Mouse (Mus musculus) E14TG2a.4 (cell line): Measurements from ENCODE around the gene Olfr1015.

Source experiments
- H3K27me3 ChIP-seq: 2 replicates; pipeline ENCODE4 v1.6.1; 2014; ENCODE audit warnings: low read length, control low read depth; ENCODE audit not compliant: insufficient read depth
- H3K36me3 ChIP-seq: 2 replicates; pipeline ENCODE4 v1.6.1; 2014; ENCODE audit warnings: low read length, control low read depth; ENCODE audit not compliant: insufficient read depth
- H3K4me1 ChIP-seq: replicated peaks from 2 replicates; pipeline ENCODE4 v1.6.1; 2014; ENCODE audit warnings: low read depth, low read length, control low read depth
- H3K4me3 ChIP-seq: replicated peaks from 2 replicates; pipeline ENCODE4 v1.5.1; 2014; ENCODE audit warnings: mild to moderate bottlenecking, low read length
- H3K9me3 ChIP-seq: 2 replicates; pipeline ENCODE4 v1.6.1; 2014; ENCODE audit warnings: low read length, control low read depth
- CTCF ChIP-seq: conservative IDR thresholded peaks from 2 replicates; pipeline ENCODE4 v1.5.1; 2014; ENCODE audit warnings: low read length
- NANOG ChIP-seq: IDR thresholded peaks from 2 replicates; pipeline ENCODE4 v1.6.1; 2014; ENCODE audit warnings: borderline replicate concordance, low read length, mixed read lengths
- POU5F1 ChIP-seq: IDR thresholded peaks from 2 replicates; pipeline ENCODE4 v1.6.1; 2014; ENCODE audit warnings: low read length, borderline replicate concordance

The Olfr1015 gene

GRCm38 (mm10) chr2:85781717-85782116, at the start of gene Olfr1015:
Gene Olfr1015, plus strand, starts transcription at chr2:85782017.
- TF ChIP-seq NANOG: no peak
- no peak for TF ChIP-seq POU5F1
- TF ChIP-seq CTCF: no peak
- Histone ChIP-seq H3K9me3 (no peaks in the 10 kb centered on the region), H3K27me3 (no peaks in the 10 kb centered on the region), H3K36me3 (no peaks in the 10 kb centered on the region), H3K4me3 (no peak within 1 kb of the TSS), H3K4me1 (no peaks in the 10 kb centered on the region)

DNA sequence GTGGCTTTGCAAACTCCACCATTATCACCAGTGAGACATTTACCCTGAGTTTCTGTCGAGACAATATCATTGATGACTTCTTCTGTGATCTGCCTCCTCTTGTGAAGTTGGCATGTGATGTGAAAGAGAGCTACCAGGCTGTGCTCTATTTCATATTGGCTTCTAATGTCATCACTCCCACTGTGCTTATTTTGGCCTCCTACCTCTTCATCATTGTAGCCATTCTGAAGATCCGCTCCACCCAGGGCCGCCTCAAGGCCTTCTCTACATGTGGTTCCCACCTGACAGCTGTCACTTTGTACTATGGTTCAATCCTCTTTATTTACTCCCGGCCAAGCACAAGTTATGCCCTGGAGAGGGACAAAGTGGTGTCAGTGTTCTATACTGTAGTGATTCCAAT, 28.0 kb upstream of the Olfr1015 start:
- no peaks in the 10 kb centered on the region for H3K4me1 ChIP-seq
- no peaks in the 10 kb centered on the region for H3K27me3 ChIP-seq
- TF ChIP-seq NANOG (no peak), CTCF (no peak)
- H3K4me3 ChIP-seq: no peak overlapping the region
- no peaks in the 10 kb centered on the region for H3K36me3 ChIP-seq
- H3K9me3 ChIP-seq: no peaks in the 10 kb centered on the region

GRCm38 (mm10) chr2:85762666-85763065, 19.2 kb upstream of the Olfr1015 start, which contains the start of gene Olfr1012:
Gene Olfr1012, minus strand, starts transcription at chr2:85762766.
- TF ChIP-seq NANOG (no peak), POU5F1 (no peak), CTCF (no peak)
- no peaks in the 10 kb centered on the region for H3K27me3 ChIP-seq

DNA sequence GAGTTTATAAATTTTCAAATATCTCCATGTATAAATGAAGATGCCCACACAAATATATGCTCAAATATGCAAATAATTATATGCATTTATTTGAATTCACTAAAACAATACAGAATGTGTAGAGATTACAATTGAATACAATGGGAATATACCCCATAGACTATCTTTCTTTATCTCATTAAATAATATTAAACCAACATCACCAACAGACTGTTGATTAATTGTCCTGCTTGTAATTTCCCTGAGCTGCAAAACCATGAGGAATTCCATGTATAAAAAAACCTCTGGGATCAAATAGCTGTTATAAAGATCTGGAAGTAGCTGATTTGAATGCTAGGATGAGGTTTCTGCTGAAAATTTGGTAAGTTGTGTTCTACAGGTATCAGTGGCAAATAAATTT, 15.0 kb upstream of the Olfr1015 start, which contains the start of gene Olfr1013:
Gene Olfr1013, plus strand, starts transcription at position 301 of the 400 bp plus-strand sequence.
- no peak within 1 kb of the TSS for H3K4me3 ChIP-seq
- H3K4me1 ChIP-seq: no peaks in the 10 kb centered on the region
- TF ChIP-seq NANOG: no peak
- H3K9me3 ChIP-seq: no peaks in the 10 kb centered on the region
- H3K27me3 ChIP-seq: no peaks in the 10 kb centered on the region
- no peaks in the 10 kb centered on the region for H3K36me3 ChIP-seq

More at GRCm38 (mm10) chr2:85762666-85763065, 19.2 kb upstream of the Olfr1015 start, which contains the start of gene Olfr1012:
- Histone ChIP-seq H3K4me1 (no peaks in the 10 kb centered on the region), H3K4me3 (no peak within 1 kb of the TSS), H3K36me3 (no peaks in the 10 kb centered on the region), H3K9me3 (no peaks in the 10 kb centered on the region)

- no peak within 1 kb of the TSS for H3K4me3 ChIP-seq
- no peaks in the 10 kb centered on the region for H3K9me3 ChIP-seq
- H3K4me1 ChIP-seq: no peaks in the 10 kb centered on the region
- TF ChIP-seq POU5F1 (no peak), NANOG (no peak), CTCF (no peak)
- H3K36me3 ChIP-seq: no peaks in the 10 kb centered on the region
- H3K27me3 ChIP-seq: no peaks in the 10 kb centered on the region
Observed at GRCm38 (mm10) chr2:85772413-85772812, 9.4 kb upstream of the Olfr1015 start, which contains the start of gene Olfr1014. Gene Olfr1014, plus strand, starts transcription at chr2:85772713.

- H3K4me1 ChIP-seq: no peaks in the 10 kb centered on the region
- no peaks in the 10 kb centered on the region for H3K27me3 ChIP-seq
- no peak overlapping the region for H3K4me3 ChIP-seq
- TF ChIP-seq CTCF: no peak
- TF ChIP-seq POU5F1: no peak
- TF ChIP-seq NANOG: no peak
- peaks cover 23% of the 10 kb centered on the region for H3K9me3 ChIP-seq
- no peaks in the 10 kb centered on the region for H3K36me3 ChIP-seq
Observed at GRCm38 (mm10) chr2:85792331-85792730, 10.5 kb downstream of the Olfr1015 start.

GRCm38 (mm10) chr2:85802444-85802843, 20.6 kb downstream of the Olfr1015 start, which contains the start of gene Olfr1016:
Gene Olfr1016, minus strand, starts transcription at chr2:85802544.
- no peak for TF ChIP-seq CTCF
- no peak for TF ChIP-seq POU5F1
- TF ChIP-seq NANOG: no peak

DNA sequence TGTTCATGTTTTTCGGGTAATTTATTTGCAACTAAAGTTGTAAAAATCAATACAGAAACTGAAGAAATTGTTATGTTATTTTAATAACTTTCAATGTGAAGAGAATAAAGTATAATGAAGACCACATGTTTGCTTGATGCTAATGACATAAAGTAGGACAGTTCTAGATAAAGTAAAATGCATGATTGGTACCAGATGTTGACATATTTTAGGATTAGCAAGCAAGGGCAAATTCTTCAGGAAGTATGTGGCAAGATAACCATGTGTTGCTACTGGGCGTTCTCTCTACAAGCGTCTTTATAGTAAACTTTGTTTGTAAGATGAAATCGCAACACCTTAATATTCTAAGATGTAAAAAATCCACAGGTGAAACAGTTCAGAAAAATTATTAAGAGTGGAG, 22.7 kb downstream of the Olfr1015 start:
- no peaks in the 10 kb centered on the region for H3K27me3 ChIP-seq
- H3K36me3 ChIP-seq: no peaks in the 10 kb centered on the region
- no peaks in the 10 kb centered on the region for H3K4me1 ChIP-seq
- no peaks in the 10 kb centered on the region for H3K9me3 ChIP-seq
- TF ChIP-seq CTCF (no peak), POU5F1 (no peak), NANOG (no peak)
- no peak overlapping the region for H3K4me3 ChIP-seq

More at GRCm38 (mm10) chr2:85802444-85802843, 20.6 kb downstream of the Olfr1015 start, which contains the start of gene Olfr1016:
- Histone ChIP-seq H3K9me3 (no peaks in the 10 kb centered on the region), H3K4me3 (no peak within 1 kb of the TSS), H3K27me3 (no peaks in the 10 kb centered on the region), H3K4me1 (no peaks in the 10 kb centered on the region), H3K36me3 (no peaks in the 10 kb centered on the region)

GRCm38 (mm10) chr2:85818179-85818578, 36.4 kb downstream of the Olfr1015 start, which contains the start of gene Olfr1018:
Gene Olfr1018, plus strand, starts transcription at chr2:85818479.
- no peaks in the 10 kb centered on the region for H3K27me3 ChIP-seq
- no peaks in the 10 kb centered on the region for H3K36me3 ChIP-seq
- no peaks in the 10 kb centered on the region for H3K4me1 ChIP-seq
- H3K4me3 ChIP-seq: no peak within 1 kb of the TSS
- TF ChIP-seq NANOG (no peak), POU5F1 (no peak), CTCF (no peak)
- no peaks in the 10 kb centered on the region for H3K9me3 ChIP-seq
